Mouse (Mus musculus): Measurements from ENCODE around the gene Golm1.

- TF ChIP-seq POLR2A (IDR thresholded peaks at IDR 0.05; ENCODE audit: borderline replicate concordance, insufficient read depth, low read length) = no peak
- no peak for TF ChIP-seq CTCF (IDR thresholded peaks at IDR 0.05; ENCODE audit: borderline replicate concordance, insufficient read depth, low read depth, low read length)
These were observed 88.4 kb downstream of the Golm1 start for GRCm38 (mm10) chr13:59587201-59587600.

All from cerebellum, adult 2 months (tissue).